Mouse (Mus musculus) adrenal gland, postnatal 10 days (tissue): ENCODE results near the gene Shroom2. TPM values are rescaled to one million over a fixed set of nuclear protein-coding genes. Genes with fewer than 3 reads are reported as not detected.
A peak's percentile ranks its signal among the peaks of the same experiment; 100 is the strongest.

Source experiments
- DNase-seq: peaks from one replicate; pipeline ENCODE4 v3.0.0; 2021; ENCODE audit warnings: mixed read lengths
- total RNA-seq, 2 experiments: library from RNA; stranded (reverse); gene quantifications; 2 replicates each; pipeline ENCODE4 v1.2.3; 2021

Shroom2 gene
- total RNA-seq, 2 experiments from 2014 or later: 9.8 to 13.5 TPM

DNA sequence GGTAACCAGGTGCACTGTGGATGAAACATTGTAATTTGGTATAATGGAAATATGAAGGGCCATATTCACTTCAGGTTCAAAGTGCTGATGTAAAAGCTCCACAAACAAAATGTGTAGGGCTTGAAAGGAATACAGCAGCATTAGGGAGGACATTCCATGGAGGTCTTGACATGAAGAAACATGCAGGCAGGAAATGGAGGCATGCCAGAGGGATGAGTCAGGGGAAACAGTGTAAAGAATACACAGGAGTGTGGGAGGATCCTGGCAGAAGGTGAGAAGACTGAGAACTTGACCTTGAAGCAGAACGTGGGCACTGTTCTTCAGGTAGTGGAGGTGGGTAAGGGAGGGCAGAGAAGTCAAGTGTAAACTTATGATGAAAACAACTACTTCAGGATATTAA, 65.6 kb downstream of the Shroom2 start:
- peak; percentile 8 for DNase-seq

DNA sequence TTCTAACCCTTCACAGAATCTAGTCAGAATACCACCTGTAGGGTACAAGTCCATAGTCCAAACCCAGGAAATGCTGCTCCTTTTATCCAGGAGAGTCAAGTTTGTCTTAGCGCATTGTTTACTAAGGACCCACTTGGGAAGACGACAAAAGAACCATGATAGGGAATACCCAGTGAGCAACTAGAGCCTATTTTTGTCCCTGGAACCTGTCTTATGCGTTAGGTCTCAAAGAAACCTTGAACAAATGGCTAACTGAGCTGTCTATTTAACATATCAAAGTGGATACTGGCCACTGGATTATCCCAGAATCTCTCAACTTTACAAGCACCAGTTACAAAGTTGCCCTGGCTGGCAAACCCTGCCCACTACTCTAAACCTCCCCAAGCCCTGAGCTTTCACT, 67.6 kb downstream of the Shroom2 start:
- DNase-seq: no peak

DNA sequence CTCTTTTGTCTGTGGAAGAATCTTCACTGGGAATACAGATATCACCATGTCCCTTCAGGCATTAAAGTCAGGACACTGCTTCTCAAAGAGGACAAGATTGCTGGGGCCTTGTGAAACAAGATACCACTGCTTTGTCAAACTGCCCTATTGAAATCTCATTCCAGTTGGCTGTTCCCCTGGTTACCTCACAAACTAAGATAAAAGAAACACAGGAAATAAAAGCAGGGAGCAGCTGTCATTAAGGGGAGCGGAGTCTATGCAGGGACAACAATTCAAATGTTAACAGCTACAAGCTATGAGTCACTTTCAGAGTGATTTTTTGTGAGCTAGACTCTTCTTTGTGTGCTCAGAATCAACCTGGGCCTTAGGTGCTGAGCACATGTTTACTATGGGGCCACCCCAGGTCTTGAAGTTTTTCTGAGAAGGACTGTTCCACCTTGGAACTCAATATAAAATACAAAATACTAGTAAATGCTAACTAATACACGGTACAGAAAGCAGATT, 78.4 kb downstream of the Shroom2 start:
- no peak for DNase-seq

DNA sequence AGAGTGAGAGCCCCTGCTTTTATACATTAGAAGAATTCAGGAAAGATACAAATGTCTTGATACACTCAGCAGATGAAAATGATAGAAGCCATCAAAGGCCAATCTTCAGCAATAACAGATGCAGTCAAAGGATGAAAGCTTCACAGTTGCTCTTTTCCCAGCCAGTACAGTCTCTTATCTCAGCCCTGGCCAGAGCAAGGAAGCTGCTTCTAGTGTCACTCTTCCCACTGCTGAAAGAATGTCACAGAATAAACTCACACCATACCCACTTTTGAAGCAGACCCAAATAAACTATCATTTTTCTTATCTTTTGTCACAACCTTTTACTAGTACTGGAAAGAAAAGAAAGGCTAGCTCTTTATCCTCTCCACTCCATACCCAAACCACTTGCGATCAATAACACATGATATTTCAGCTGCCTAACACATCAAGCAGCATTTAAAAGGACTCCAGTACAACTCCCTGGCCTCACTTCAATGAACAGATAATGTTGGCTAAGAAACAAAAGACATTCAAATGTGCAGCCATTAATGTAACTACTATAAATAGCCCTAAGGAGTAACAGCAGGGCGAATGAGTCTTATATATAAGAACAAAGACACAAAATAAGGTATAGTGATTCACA, 90.0 kb downstream of the Shroom2 start:
- no peak for DNase-seq

DNA sequence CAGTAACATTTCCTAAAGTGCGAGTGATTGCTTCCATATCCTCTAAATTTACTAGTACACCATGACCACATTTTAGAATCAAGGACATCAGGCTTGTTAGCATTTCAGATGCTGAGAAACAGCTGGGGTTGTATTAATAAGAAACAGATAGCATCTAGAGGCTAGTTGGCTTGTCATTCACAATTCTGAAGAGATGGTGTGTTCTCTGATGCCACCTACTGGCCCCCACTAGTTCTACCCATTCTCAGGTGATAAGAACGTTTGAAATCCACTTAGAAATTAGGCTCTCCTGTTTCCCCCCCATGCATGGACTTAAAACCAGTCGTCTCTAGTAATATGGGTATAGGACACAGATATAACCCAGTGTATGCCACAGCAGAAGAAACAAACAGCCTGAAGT, 92.9 kb downstream of the Shroom2 start:
- DNase-seq: peak; percentile 10

DNA sequence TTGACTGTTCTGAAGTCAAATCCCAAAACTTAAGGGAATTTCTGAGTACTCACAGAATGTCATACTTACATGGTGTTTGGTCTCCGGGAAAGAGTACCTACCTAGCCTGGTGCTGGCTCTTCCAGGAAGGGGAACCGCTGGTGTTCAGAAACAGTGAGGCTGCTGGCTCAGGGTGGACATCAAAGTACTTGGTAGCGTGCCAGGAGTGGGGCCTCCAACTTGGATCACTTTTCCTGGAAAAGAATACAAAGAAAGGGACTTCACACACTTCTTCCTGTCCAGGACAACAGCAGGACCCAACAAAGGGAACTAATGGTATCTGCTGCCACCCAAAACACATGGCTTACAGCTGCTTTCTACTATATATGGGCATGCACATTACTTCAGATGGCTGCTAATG, 95.8 kb downstream of the Shroom2 start:
- DNase-seq: peak; percentile 11

DNA sequence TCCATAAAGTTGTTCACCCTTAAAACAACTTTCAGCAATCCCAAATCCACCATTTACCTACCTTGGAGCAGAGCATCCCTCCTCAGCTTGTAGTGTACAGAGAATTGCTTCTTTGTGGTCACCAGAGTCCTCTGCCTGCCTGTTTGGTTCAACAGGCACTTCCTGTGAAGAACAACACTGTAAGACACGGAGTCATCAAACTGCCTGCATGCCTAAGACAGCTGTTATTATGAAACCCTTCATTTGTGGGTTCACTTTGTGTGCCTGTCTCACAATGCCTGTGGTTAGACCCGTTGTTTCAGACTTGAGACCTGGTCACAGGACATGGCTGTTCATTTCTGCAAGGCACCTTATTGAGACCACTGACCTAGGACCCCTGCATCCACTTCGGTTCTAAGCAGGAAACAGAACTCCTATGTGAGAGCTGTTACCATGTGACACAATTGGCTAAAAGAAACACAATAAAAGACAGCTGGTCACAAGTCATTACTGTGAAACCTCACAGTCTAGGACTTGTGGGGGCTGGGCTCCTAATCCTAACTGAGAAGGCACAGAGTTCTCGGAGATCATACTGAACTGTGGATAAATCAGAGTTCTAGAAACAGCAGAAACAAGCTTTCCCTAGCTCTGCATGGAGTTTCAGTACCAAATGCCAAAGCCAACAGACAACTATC, 111.8 kb downstream of the Shroom2 start:
- no peak for DNase-seq

DNA sequence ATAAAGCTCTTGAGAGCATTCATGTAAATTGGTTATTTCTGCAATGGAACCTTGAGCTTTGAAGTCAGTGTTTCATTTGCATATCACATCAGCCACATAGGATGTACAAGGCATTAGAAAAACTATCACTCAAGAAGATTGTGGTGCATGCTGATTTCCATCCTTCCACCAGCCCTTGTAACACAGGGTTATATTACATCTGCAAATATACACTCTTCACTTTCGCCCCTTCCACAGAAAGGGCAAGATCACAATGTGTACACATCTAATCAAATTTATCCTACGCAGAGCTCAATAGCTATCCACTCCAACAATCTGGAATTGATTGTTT, 112.7 kb downstream of the Shroom2 start:
- DNase-seq: no peak

DNA sequence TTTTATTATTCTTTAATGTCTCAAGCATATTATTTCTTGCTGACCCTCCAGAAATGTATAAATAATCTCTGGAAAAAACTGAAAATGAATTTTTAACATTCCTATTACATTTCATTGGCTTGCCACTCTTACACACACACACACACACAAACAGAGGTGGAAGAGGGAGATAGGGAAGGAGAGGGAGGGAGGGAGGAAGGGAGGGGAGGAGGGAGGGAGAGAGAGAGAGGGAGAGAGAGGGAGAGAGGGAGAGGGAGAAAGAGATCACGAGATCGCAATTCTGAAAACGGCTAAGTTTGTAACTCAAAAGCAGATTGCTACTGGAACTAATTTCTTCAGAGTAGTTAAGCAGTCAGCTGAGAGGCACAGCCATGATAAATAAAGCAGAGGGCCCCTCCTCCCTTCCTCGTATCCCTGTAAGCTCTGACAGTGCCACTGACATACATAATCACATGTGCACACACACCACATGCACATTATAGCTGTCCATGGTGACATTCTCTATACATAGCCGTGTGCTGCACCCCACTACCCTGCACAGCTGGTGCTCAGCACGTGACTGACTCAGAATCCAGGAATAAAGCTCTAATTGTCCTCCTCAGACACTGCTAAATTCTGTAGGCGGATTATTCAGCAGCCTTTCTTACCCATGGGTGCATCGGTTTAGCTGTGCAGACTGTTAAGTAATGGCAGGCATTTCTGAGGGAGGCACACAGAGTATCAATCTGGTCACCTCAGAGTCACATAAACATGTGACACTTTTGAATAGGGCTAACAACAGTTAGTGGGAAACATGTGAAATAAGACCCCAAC, 113.3 kb downstream of the Shroom2 start:
- DNase-seq: no peak

DNA sequence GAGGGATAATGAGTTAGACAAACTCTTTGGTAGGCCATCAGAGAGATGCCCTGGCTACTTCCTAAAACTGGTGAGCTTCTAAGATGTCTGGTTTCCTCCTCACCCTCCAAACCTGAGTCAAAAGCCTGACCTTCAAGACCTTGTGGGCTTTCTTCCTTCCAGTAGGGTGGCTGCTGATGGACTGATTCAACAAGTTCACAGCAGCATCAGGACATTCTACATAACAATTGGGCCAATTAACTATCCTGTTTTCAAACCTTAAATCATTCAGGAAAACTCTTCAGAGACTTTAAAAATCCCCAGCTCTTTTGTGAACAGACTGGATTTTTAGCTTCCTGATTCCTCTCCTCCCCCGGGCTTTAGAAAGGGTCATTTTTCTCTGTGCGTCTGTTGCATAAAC, 116.6 kb downstream of the Shroom2 start:
- no peak for DNase-seq

DNA sequence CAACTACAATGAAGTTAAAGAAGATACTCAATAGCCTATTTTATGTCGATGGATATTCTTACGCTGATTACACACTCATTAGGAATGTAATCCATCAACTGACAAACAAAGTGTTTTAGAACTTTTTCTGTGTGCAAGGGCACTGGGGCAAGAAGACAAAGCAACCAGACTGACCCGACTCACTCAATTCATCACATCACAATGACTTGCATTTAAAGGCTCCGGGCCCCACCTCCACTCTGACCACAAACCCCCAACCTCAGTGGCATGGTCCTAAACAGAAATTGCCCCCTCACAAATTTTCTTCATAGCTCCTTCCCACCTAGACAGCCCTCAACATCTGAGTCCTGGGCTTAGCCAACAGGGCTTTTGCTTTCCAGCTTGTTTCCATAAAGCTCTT, 124.4 kb downstream of the Shroom2 start:
- no peak for DNase-seq

DNA sequence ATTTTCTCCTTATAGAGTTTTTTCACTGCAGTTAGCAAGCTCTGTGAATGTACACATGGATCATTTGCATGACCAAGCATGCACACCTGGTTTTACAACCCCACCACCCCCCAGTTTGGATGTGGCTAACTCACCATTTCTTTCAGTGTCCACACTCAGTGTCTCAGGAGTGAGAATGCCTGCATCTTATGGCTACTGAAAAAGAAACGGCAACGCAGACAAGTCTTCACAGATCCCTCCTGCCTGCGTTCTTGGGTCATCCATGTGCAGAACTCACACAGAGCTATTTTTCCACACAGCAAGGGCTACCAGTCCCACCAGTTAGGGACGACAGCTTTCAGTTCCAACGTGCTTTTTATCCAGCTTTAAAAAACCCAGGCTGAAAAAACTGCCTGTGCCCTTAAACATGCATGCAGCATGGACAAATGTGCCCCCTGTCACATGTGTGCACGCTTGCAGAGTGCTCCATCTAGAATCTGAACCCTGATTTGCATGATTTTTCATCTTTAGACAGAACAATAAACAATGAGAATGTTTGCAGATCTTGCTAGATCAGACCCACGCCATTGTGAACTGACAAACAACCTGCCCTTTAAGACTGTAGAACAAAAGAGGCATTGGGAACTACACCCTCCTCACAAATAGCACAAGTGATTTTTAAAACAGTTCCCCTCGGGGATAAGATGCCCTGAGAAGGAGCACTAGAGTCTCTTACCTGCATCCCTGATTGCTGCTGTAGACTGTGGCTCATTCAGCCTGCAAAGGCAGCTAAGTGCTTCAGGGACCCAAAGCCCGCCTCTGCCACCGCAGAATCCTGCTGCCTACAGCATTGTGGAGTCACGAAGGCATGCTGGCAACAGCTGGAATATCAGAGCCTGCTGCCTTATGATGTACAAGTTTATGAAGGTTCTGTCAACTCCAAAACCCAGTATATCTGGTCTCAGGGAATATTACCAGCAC, 125.3 kb downstream of the Shroom2 start:
- no peak for DNase-seq

DNA sequence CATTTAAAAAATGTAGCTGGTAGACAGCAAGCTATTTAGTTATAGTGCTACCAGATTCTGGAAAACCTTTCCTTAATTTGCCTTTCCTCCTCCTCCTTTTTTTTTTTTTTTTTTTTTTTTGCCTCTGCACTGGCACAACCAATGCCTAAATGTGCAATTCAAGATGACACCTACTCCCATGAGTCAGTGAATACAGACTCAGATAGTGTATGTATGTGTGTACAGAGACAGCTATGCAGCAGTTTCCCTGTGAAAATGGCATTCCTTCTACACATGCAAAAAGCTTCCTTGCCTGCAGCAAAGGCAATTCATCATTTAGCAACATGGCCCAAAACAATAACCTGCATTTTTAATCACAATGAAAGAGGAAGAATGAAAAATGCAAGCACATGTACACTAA, 126.1 kb downstream of the Shroom2 start:
- no peak for DNase-seq

DNA sequence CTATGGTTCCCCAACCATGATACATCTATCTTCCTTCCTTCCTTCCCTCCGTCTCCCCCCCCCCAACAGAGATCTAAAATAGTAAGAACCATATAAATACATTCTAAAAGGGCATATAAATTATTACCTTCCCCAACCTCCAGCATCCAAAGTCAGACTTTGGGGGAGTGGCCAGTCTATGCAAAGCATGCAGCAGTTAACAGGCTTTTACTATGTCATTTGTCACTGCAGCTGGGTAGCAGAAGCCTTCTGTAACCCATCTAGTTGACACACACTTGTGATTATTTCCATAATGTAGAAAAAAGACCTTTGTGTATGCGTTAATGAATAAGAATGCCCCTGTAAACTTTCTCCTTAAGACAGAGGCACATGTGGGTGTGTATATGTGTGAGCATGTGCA, 126.6 kb downstream of the Shroom2 start:
- DNase-seq: no peak

DNA sequence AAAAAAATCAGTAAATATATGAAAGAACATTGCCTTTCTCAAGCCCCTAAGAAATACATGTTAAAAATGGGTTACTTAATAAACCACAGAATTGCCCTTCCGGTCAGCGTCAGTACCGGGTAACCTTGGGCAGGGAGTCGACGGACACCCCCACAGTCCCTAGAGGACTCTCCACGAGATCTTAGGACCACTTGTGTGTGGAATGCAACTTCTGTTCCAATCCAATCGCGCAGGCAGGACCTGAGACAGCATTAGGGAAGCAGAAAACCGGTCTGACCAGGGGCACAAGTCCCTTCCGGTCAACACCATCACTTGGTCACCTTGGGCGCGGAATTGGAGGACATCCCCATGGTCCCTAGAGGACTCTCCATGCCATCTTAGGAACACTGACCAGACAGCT, 133.9 kb downstream of the Shroom2 start:
- no peak for DNase-seq

DNA sequence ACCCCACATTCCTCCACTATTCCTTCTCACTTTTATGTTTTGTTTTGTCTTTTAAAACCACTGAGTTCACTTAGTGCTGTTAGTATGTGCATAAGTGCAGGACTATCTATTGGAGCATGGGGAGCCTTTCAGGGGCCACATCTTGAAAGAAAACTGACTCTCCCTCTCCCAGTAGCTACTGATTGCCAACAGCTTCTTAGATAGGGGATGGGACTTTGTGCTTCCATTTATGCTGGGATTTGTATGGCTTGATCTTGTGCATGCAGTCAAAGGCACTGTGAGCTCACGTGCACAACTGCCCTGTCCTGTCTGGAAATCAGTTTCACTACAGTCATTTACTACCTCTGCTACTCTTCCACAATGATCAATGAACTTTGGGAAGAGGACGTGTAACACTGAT, 147.9 kb downstream of the Shroom2 start:
- no peak for DNase-seq

DNA sequence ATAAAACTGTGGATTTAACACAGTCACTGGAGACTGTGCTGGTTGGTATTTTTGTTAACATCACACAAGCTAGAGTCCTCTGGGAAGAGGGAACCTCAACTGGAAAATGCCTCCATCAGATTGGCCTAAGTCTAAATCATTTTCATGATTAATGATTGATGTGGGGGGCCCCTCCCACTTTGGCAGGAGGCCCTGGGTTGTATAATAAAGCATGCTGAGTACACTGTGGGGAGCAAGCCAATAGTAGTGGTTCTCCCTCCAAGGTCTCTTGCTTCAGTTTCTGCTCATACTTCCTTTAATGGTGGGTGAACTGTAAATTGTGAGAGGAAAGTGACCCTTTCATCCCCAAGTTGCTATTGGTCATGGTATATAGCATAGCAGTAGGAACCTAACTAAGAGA, 148.3 kb downstream of the Shroom2 start:
- DNase-seq: peak; percentile 29

DNA sequence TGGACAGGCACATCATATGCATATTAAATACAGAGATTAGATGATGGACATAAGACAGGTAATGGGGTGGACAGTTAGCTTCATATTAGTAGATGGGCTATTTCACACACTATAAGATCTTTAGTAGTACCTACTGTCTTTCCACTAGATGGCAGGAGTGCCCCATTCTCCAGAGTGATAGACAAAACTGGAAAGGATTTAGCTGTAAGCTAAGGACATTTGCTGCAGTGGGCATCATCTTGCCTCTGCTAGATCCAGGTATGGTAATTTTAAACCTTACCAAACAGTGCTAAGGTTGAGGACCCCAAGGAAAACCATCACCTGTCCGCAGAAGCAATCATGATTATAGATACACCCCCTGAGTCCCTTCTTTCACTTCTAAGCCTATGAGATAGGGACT, 150.8 kb downstream of the Shroom2 start:
- DNase-seq: peak; percentile 40

DNA sequence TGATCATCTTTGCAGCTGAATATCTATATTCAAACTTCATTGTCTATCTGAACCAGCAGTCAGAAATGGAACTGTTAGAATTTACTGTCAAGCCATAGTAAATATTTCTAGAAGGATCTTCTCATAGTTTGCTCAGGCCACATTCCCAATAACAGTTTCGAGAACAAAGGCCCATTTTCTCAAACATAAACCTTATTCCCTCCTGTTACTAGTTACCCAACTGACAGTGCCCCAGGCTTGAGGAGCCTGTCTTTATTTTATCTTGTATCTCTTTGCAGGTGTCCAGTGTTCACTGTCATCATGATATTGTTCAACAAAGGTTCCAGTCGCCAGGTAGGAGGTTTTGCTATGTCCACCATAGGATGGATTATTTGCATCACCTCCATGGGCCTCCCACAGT, 206.2 kb downstream of the Shroom2 start, which contains the start of gene Cldn34a:
Gene Cldn34a, plus strand, starts transcription at position 301 of the 400 bp plus-strand sequence.
- no peak for DNase-seq
